In genomic region chr17:46814497-46814896, GRCm38 (mm10) we compare ENCODE assay signal across 34 mouse cellular contexts. TPM values are rescaled to one million over a fixed set of nuclear protein-coding genes. Genes with fewer than 3 reads are reported as not detected.
"Had no signal": no experiment of that assay in that cellular context is flagged by ENCODE, and none has a peak within 500 bp of the region (broad histone marks: within the 10 kb centered on the region; RNA-seq: fewer than 3 reads in every experiment).

No protein-coding gene starts in this region.

- H3K27me3 ChIP-seq: heart, embryonic 12.5 days; hindbrain, embryonic 12.5 days; intestine, embryonic 15.5 days; limb, embryonic 13.5 days; limb, embryonic 15.5 days; liver, embryonic 12.5 days had no signal

- H3K9me3 ChIP-seq: heart, embryonic 10.5 days; heart, embryonic 12.5 days; hindbrain, embryonic 10.5 days; hindbrain, embryonic 12.5 days; intestine, embryonic 15.5 days; limb, embryonic 13.5 days; limb, embryonic 15.5 days; liver, embryonic 12.5 days had no signal

- H3K27ac ChIP-seq: gastrocnemius, adult 2 months; heart, embryonic 10.5 days; hindbrain, embryonic 10.5 days; hindbrain, embryonic 12.5 days; hindbrain, embryonic 14.5 days; intestine, embryonic 15.5 days; layer of hippocampus, adult 2 months; left cerebral cortex, adult 2 months; limb, embryonic 13.5 days; limb, embryonic 15.5 days; liver, embryonic 12.5 days; liver, embryonic 14.5 days had no signal

- H3K4me3 ChIP-seq: gastrocnemius, adult 2 months; heart, embryonic 10.5 days; heart, embryonic 12.5 days; hindbrain, embryonic 10.5 days; hindbrain, embryonic 12.5 days; intestine, embryonic 15.5 days; layer of hippocampus, adult 2 months; left cerebral cortex, adult 2 months; limb, embryonic 13.5 days; limb, embryonic 15.5 days; liver, embryonic 12.5 days had no signal

- H3K9ac ChIP-seq: heart, embryonic 12.5 days; hindbrain, embryonic 12.5 days; hindbrain, embryonic 14.5 days; intestine, embryonic 15.5 days; limb, embryonic 13.5 days; limb, embryonic 15.5 days; liver, embryonic 12.5 days; liver, embryonic 14.5 days had no signal

- H3K4me1 ChIP-seq: hindbrain, embryonic 10.5 days; hindbrain, embryonic 12.5 days; intestine, embryonic 15.5 days; limb, embryonic 13.5 days; limb, embryonic 15.5 days had no signal

- DNase-seq: gastrocnemius, adult 2 months; gastrocnemius, postnatal 10 days; gastrocnemius, postnatal 25 days; heart, adult 18-20 months; heart, postnatal 10 days; heart, postnatal 4 days; kidney, adult 2 months; kidney, adult 9 months; kidney, postnatal 10 days; kidney, postnatal 25 days; kidney, postnatal 4 days; left cerebral cortex, postnatal 4 days had no signal

RNA-seq across cellular contexts. Expression of gene Ptcra, which starts 51.0 kb away (rescaled TPM):
- total RNA-seq: gastrocnemius, adult 2 months; gastrocnemius, postnatal 25 days; gastrocnemius, postnatal 4 days; granulocyte monocyte progenitor cell, adult 5-6 weeks; heart, adult 18-20 months; heart, adult 8-10 months; heart, postnatal 10 days; heart, postnatal 25 days; heart, postnatal 4 days; layer of hippocampus, adult 2 months; layer of hippocampus, postnatal 10 days; layer of hippocampus, postnatal 25 days; left cerebral cortex, postnatal 10 days; left cerebral cortex, postnatal 25 days; left cerebral cortex, postnatal 4 days; liver, adult 2 months had no signal
- polyA plus RNA-seq: hindbrain, embryonic 16.5 days had no signal
